In the genomic region with DNA sequence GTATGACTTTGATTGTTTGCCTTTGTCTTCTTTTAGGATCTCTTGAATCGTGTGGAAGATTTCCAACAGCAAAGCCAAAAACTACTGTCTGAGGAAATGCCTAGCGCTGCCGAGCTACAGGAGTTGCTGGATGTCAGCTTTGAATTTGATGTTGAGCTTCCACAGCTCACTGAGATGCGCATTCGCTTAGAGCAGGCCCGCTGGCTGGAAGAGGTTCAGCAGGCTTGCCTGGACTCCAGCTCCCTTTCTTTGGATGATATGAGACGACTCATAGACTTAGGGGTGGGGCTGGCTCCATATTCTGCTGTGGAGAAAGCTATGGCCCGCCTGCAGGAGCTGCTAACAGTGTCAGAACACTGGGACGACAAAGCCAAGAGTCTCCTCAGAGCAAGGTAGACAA, we compare ENCODE assay signal across 20 mouse cellular contexts. TPM values are rescaled to one million over a fixed set of nuclear protein-coding genes. Genes with fewer than 3 reads are reported as not detected.
"Had no signal": no experiment of that assay in that cellular context is flagged by ENCODE, and none has a peak within 500 bp of the region (broad histone marks: within the 10 kb centered on the region; RNA-seq: fewer than 3 reads in every experiment).

No protein-coding gene starts in this region.

- DNase-seq: lung, adult 2 months; lung, postnatal 14 days; lung, postnatal 36 days; right cerebral cortex, postnatal 14 days; thymus, adult 2 months; thymus, postnatal 25 days; thymus, postnatal 4 days had no signal

- H3K9me3 ChIP-seq: lung, embryonic 15.5 days; megakaryocyte, embryonic 14.5 days; midbrain, embryonic 13.5 days; midbrain, embryonic 15.5 days; neural tube, embryonic 12.5 days; stomach, embryonic 15.5 days had no signal

- ATAC-seq: lung, postnatal 0 days; midbrain, embryonic 13.5 days; midbrain, embryonic 15.5 days had no signal

- H3K4me3 ChIP-seq: lung, embryonic 15.5 days; megakaryocyte, embryonic 14.5 days; midbrain, embryonic 13.5 days; midbrain, embryonic 15.5 days; neural tube, embryonic 12.5 days; stomach, embryonic 15.5 days had no signal

- H3K4me1 ChIP-seq: lung, embryonic 15.5 days; megakaryocyte, embryonic 14.5 days; midbrain, embryonic 13.5 days; midbrain, embryonic 15.5 days; neural tube, embryonic 12.5 days; stomach, embryonic 15.5 days had no signal

- H3K27me3 ChIP-seq: lung, embryonic 15.5 days; megakaryocyte, embryonic 14.5 days; midbrain, embryonic 13.5 days; midbrain, embryonic 15.5 days; neural tube, embryonic 12.5 days; stomach, embryonic 15.5 days had no signal

- H3K4me2 ChIP-seq: lung, embryonic 15.5 days; midbrain, embryonic 11.5 days; midbrain, embryonic 13.5 days; midbrain, embryonic 15.5 days; neural tube, embryonic 12.5 days; stomach, embryonic 15.5 days had no signal

- H3K9ac ChIP-seq: lung, embryonic 15.5 days; midbrain, embryonic 13.5 days; midbrain, embryonic 15.5 days; neural tube, embryonic 12.5 days; stomach, embryonic 15.5 days had no signal

- H3K27ac ChIP-seq: lung, embryonic 15.5 days; macrophage; midbrain, embryonic 13.5 days; midbrain, embryonic 15.5 days; neural tube, embryonic 12.5 days; stomach, embryonic 15.5 days; stomach, postnatal 0 days had no signal

RNA-seq across cellular contexts. Expression of a gene that starts 28.8 kb away (rescaled TPM):
- total RNA-seq: monocyte, adult 5-6 weeks; neutrophil, adult 5-6 weeks had no signal
- polyA plus RNA-seq: macrophage; spleen, adult 2 months had no signal
